Mouse (Mus musculus): ENCODE data around the gene Ptms.

DNA sequence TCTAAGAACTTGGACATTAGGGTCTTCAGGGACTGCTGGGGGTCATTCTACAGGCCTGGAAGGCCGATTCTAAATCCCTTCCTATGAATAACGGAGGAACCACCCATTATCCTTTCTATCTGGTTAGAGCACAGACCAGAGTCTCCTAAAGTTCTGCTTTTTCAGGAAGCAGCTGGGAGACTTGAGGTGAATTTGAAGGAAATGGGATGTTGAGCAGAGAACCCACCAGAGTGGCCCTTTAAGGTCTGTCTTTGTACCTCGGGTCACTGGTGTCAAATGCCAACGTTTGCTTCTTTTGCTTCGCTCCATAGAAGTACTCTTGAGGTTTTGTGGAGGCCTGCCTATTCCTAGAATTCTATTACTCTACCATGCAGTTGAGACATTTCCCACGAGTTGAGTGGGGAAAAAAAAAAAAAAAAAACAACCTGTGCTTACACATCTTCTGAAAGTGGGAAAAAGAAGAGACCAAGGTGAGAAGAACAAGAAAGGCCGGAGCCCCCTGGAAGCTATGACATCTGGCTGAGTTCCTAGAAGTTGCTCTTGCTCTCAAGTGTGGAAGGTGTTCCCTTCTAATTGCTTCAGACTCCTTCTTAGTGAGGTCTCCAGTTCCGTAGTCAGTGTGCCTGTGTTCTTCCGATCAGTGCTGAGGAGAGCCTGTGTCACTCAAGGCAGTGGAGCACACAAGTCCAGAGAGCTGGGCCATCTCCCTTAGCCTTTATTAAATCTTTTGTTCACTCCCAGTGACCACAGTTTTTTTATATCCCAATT, 599 bp upstream of the Ptms start:
- TF ChIP-seq POLR2A (IDR thresholded peaks at IDR 0.05; ENCODE audit: borderline replicate concordance, insufficient read depth, low read length) (no peak), CTCF (IDR thresholded peaks at IDR 0.05; ENCODE audit: borderline replicate concordance, insufficient read depth, low read depth, low read length) (no peak)

Measured in cerebellum, adult 2 months (tissue).